Mouse (Mus musculus) heart, embryonic 15.5 days (tissue): ENCODE measurements around the gene Nfkbie. TPM values are rescaled to one million over a fixed set of nuclear protein-coding genes. Genes with fewer than 3 reads are reported as not detected.

Source experiments
- ATAC-seq: fragments of 200-750 bp; cut with Nextera tagmentation; replicated peaks from 2 replicates; pipeline ENCODE4 v1.8.0; 2017; ENCODE audit warnings: low read depth, moderate TSS enrichment; ENCODE audit not compliant: insufficient number of reproducible peaks, insufficient read depth, low FRiP score
- H3K27ac ChIP-seq: fragments of 300-500 bp; sonication (generic); 2 replicates; pipeline ENCODE4 v1.5.1; 2015; ENCODE audit warnings: mild to moderate bottlenecking, inconsistent platforms
- H3K27me3 ChIP-seq: fragments of 300-500 bp; sonication (generic); 2 replicates; pipeline ENCODE4 v1.6.1; 2015; ENCODE audit warnings: inconsistent platforms
- H3K36me3 ChIP-seq: fragments of 300-500 bp; sonication (generic); 2 replicates; pipeline ENCODE4 v1.6.1; 2015; ENCODE audit warnings: mild to moderate bottlenecking, inconsistent platforms
- H3K4me1 ChIP-seq: fragments of 300-500 bp; sonication (generic); replicated peaks from 2 replicates; pipeline ENCODE4 v1.6.1; 2015; ENCODE audit warnings: inconsistent platforms
- H3K4me2 ChIP-seq: fragments of 300-500 bp; sonication (generic); 2 replicates; pipeline ENCODE4 v1.6.1; 2015; ENCODE audit warnings: inconsistent platforms, mild to moderate bottlenecking, moderate library complexity
- H3K4me3 ChIP-seq: fragments of 300-500 bp; sonication (generic); 2 replicates; pipeline ENCODE4 v1.5.1; 2015; ENCODE audit warnings: mild to moderate bottlenecking, inconsistent platforms
- H3K9ac ChIP-seq: fragments of 300-500 bp; sonication (generic); 2 replicates; pipeline ENCODE4 v1.6.1; 2015; ENCODE audit warnings: mild to moderate bottlenecking, inconsistent platforms
- H3K9me3 ChIP-seq: fragments of 300-500 bp; sonication (generic); replicated peaks from 2 replicates; pipeline ENCODE4 v1.6.1; 2016; ENCODE audit warnings: inconsistent platforms
- WGBS: fragments of 180-500 bp; shearing (Covaris S2); methylation state at CpG from one replicate; pipeline ENCODE4 v1.1.7; 2015; ENCODE audit warnings: mixed read lengths; 5-methylcytosine and 5-hydroxymethylcytosine counted together
- polyA plus RNA-seq: library from polyadenylated mRNA; unstranded; fragments of >200 nt; fragmentation: Nextera tagmentation; extraction: Ambion mirVana; gene quantifications from 2 replicates; pipeline ENCODE4 v1.2.1, GENCODE M21; 2015

Gene Nfkbie
- polyA plus RNA-seq, 1 experiment from 2014 or later, result 3.0 TPM

DNA sequence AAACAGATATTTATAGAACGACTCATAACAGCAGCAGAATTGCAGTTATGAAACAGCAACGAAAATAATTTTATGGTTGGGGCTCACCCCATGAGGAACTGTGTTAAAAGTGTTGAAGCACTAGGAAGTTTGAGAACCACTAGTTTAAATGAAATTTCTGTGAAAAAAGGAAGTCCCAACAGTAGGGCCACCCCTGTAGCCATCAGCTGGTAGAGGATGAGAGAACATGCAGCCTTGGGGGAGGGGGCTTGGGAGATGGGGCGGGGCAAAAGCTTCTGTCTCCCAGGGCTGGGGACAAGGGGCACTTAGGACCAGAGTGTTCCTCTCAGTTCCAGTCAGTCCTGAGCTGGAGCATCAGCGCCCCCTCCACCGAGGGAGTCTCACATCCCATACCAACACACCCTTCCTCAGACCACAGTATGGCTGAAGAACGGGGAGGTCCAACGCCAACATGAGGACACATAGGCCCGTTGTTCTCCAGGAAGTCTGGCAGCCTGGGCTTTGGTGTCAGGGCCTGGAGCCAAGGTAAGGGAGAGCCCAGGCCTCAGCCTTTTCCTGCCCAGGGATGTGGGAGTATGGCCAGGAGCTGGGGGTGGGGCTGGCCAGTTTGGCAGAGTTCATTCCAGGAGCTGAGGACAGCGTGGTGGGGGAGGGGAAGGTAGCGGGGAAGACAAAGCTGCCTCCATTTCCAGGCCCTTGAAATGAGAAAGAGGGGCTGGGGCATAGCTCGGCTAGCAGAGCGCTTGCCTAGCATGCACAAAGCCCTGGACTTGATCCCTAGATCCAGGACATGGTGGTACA, 28.8 kb downstream of the Nfkbie start:
- Histone ChIP-seq H3K27ac (peak overlapping the region; percentile 91), H3K4me1 (peaks cover 46% of the 10 kb centered on the region), H3K36me3 (peaks cover 25% of the 10 kb centered on the region), H3K27me3 (no peaks in the 10 kb centered on the region), H3K9me3 (0 out of 2 replicates have a peak, but pooled peaks cover 6% of the 10 kb centered on the region), H3K9ac (no peak overlapping the region), H3K4me3 (no peak overlapping the region), H3K4me2 (peak overlapping the region; percentile 37)
- ATAC-seq, result peak; percentile 65
- WGBS, result 29% methylated on average over 12 of the region's 12 CpGs

DNA sequence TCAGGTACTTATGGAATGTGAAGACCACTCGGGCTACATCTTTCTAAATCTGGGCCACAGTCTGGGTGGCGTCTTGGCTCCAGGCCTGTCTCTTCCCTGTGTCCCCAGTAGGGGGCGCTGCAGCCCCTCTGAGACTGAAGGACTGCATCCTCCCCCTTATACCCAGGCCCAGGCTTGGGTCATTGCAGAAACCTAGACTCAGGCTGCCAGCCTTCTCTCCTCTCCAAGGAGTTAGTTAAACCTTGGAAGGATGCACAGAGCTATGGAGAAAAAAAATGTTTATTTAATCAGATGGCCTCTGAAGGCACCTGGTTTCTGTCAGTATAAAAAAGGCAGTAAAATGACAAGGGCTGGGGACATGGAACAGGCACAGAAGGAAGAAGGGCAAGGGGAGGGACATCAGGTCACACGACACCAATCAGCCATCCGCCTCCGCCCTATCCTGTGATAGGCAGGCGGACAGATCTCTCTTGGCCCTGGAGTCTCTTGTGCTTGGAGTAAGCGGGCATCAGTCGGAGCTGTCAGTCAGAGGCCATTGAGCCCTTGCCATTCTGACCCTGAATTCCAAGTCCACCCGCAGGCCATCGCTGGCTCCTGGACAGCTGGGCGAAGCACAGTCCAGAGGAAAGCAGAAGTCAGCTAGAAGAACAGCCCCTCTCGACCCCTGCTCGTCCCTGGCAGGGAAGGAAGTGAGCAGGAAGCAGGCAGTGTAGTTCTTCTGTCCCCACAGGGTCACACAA, 29.6 kb downstream of the Nfkbie start:
- ATAC-seq, result peak; percentile 85
- H3K4me1 ChIP-seq, result peaks cover 46% of the 10 kb centered on the region
- 18% methylated on average over 14 of the region's 14 CpGs for WGBS
- H3K4me2 ChIP-seq, result peak overlapping the region; percentile 37
- H3K4me3 ChIP-seq, result no peak overlapping the region
- H3K9me3 ChIP-seq, result 0 out of 2 replicates have a peak, but pooled peaks cover 6% of the 10 kb centered on the region
- no peaks in the 10 kb centered on the region for H3K27me3 ChIP-seq
- H3K36me3 ChIP-seq, result peaks cover 33% of the 10 kb centered on the region
- 0 out of 2 replicates have a peak overlapping the region, but pooled peaks have one; percentile 3 for H3K9ac ChIP-seq
- peak overlapping the region; percentile 91 for H3K27ac ChIP-seq

DNA sequence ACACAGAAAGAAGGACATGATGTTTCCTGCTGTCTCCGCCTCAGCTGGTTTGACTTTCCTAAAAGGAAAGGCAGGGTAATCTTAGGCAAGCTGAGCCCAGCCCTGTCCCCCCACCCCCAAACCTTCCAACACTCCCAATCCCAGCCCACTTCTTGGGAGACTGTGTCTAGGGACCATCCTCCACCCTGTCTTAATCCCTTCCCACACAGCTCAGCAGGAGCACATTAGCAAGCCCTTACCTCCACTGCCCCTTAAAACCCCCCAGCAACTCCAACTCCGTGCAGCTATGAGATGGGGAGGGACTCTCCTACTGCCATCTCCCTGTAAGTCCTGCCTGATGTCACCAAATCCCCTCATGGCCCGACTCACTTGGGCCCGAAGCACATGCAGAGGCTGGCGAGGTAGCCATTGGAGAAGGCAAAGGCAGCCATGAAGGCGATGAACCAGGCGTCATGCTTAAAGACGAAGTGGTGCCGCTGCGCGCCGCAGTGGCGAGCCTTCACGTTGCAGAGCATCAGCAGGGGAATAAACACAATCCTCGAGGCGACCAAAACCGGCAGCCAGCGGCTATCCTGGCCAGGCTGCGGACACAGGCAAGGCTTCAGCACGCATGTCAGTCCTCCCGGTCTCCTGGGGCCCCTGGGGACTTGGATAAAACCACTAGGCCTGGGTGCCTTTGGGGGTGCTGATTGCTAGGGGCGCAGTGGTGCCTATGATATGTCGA, 30.4 kb downstream of the Nfkbie start:
- H3K9ac ChIP-seq, result 0 out of 2 replicates have a peak overlapping the region, but pooled peaks have one; percentile 3
- peak overlapping the region; percentile 91 for H3K27ac ChIP-seq
- peaks cover 42% of the 10 kb centered on the region for H3K4me1 ChIP-seq
- H3K4me3 ChIP-seq, result no peak overlapping the region
- H3K4me2 ChIP-seq, result no peak overlapping the region; the same call in 1 of the 2 replicates
- 0 out of 2 replicates have a peak, but pooled peaks cover 6% of the 10 kb centered on the region for H3K9me3 ChIP-seq
- no peaks in the 10 kb centered on the region for H3K27me3 ChIP-seq
- no peak for ATAC-seq
- WGBS, result 65% methylated on average over 23 of the region's 23 CpGs
- peaks cover 33% of the 10 kb centered on the region for H3K36me3 ChIP-seq

DNA sequence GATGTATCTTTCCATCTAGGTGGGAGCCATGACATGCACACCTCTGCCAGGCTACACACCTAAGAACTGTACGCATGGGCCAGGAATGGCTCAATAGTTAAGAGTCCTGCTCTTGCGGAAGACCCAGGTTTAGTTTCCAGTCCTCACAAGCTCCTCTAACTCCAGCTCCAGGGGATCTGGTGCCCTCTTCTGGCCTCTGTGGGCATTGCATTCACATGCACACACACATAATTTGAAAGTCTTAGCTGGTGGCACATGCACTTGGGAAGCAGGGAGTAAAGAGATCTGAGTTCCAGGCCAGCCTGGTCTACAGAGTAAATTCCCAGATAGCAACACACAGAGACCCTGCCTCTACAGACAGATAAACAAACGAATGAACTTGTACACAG, 30.9 kb downstream of the Nfkbie start:
- no peak for ATAC-seq
- no peak overlapping the region for H3K27ac ChIP-seq
- peaks cover 44% of the 10 kb centered on the region for H3K4me1 ChIP-seq
- H3K9me3 ChIP-seq, result 0 out of 2 replicates have a peak, but pooled peaks cover 6% of the 10 kb centered on the region
- no peak overlapping the region for H3K9ac ChIP-seq
- no peaks in the 10 kb centered on the region for H3K27me3 ChIP-seq
- H3K4me2 ChIP-seq, result no peak overlapping the region
- H3K36me3 ChIP-seq, result peaks cover 33% of the 10 kb centered on the region
- H3K4me3 ChIP-seq, result no peak overlapping the region
- 98% methylated on average over 3 of the region's 3 CpGs for whole genome bisulfite sequencing

DNA sequence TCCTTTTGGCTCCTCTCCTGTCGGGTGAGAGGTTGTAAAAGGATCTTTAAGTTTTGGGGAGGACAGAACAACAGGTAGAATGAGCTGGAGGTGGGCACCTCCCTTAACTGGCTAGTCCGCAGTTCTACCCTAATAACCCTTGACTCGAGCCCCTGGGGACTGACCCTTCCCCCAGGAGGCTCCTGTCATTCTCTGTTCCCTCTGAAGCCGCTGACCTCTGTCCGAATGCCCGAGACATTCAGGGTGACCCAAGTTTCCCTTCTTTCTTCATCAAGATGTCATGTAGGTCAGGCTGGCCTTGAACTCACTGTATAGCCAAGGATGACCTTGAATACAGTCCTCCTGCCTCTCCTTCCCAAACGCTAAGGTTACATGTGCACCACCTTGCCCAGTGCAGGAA, 32.9 kb downstream of the Nfkbie start:
- WGBS, result 84% methylated on average over 7 of the region's 7 CpGs
- Histone ChIP-seq H3K4me1 (peaks cover 54% of the 10 kb centered on the region), H3K27ac (no peak overlapping the region), H3K4me2 (no peak overlapping the region), H3K9me3 (0 out of 2 replicates have a peak, but pooled peaks cover 6% of the 10 kb centered on the region), H3K27me3 (no peaks in the 10 kb centered on the region), H3K36me3 (peaks cover 33% of the 10 kb centered on the region), H3K4me3 (no peak overlapping the region), H3K9ac (no peak overlapping the region)
- no peak for ATAC-seq

DNA sequence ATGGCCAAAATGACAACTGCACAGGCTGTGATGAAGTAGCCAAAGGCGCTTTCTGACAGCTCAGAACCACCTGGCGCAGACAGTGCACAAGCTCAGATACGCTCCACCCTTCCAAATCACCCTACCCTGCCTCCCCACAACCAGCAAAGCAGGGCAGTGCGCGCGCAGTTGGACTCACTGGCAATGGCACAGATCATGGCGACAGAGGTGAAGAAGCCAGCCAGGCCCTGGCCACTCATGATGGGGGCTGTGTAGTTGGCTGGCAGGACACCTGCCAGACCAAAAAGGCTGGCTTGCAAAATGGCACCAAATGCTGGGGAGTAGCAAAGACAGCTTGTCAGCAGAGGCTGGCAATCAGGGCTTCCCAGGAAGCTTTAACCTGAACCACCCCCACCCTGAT, 33.7 kb downstream of the Nfkbie start:
- WGBS, result 97% methylated on average over 7 of the region's 7 CpGs
- Histone ChIP-seq H3K9me3 (0 out of 2 replicates have a peak, but pooled peaks cover 6% of the 10 kb centered on the region), H3K27ac (no peak overlapping the region), H3K4me3 (no peak overlapping the region), H3K27me3 (no peaks in the 10 kb centered on the region; the same call in 1 of the 2 replicates), H3K36me3 (peaks cover 33% of the 10 kb centered on the region), H3K4me1 (peaks cover 56% of the 10 kb centered on the region), H3K9ac (no peak overlapping the region), H3K4me2 (no peak overlapping the region)
- ATAC-seq, result no peak

GRCm38 (mm10) chr17:45589844-45590243, 34.3 kb downstream of the Nfkbie start:
- H3K9ac ChIP-seq, result no peak overlapping the region
- H3K27me3 ChIP-seq, result no peaks in the 10 kb centered on the region; the same call in 1 of the 2 replicates
- ATAC-seq, result no peak
- H3K4me3 ChIP-seq, result no peak overlapping the region
- H3K36me3 ChIP-seq, result peaks cover 33% of the 10 kb centered on the region
- H3K4me1 ChIP-seq, result peaks cover 56% of the 10 kb centered on the region
- 0 out of 2 replicates have a peak, but pooled peaks cover 6% of the 10 kb centered on the region for H3K9me3 ChIP-seq
- no peak overlapping the region for H3K4me2 ChIP-seq
- WGBS, result 92% methylated on average over 8 of the region's 8 CpGs
- H3K27ac ChIP-seq, result no peak overlapping the region

DNA sequence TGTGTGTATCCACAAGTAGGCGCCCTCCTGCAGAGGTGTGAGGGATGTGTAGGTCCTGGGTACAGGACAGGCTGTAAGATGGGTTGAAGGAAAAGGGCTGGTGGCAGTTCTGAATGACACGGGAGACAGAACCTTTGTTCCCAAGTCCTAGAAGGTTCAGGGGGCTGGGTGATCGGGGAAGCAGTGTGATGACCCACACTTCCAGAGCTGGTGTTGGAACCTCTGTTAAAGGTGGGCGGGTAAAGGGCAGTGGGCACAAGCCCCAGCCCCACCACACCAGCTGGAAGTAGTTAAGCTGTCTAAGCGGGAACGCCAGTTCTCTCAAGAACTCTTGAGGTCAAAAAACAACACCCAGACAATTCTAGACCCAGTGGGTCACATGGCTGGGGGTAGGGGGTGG, 34.9 kb downstream of the Nfkbie start:
- Histone ChIP-seq H3K4me2 (no peak overlapping the region), H3K27me3 (no peaks in the 10 kb centered on the region; the same call in 1 of the 2 replicates), H3K9me3 (0 out of 2 replicates have a peak, but pooled peaks cover 6% of the 10 kb centered on the region), H3K4me3 (no peak overlapping the region), H3K9ac (no peak overlapping the region), H3K4me1 (peaks cover 56% of the 10 kb centered on the region), H3K27ac (no peak overlapping the region), H3K36me3 (peaks cover 33% of the 10 kb centered on the region)
- WGBS, result 72% methylated on average over 6 of the region's 6 CpGs
- ATAC-seq, result no peak

DNA sequence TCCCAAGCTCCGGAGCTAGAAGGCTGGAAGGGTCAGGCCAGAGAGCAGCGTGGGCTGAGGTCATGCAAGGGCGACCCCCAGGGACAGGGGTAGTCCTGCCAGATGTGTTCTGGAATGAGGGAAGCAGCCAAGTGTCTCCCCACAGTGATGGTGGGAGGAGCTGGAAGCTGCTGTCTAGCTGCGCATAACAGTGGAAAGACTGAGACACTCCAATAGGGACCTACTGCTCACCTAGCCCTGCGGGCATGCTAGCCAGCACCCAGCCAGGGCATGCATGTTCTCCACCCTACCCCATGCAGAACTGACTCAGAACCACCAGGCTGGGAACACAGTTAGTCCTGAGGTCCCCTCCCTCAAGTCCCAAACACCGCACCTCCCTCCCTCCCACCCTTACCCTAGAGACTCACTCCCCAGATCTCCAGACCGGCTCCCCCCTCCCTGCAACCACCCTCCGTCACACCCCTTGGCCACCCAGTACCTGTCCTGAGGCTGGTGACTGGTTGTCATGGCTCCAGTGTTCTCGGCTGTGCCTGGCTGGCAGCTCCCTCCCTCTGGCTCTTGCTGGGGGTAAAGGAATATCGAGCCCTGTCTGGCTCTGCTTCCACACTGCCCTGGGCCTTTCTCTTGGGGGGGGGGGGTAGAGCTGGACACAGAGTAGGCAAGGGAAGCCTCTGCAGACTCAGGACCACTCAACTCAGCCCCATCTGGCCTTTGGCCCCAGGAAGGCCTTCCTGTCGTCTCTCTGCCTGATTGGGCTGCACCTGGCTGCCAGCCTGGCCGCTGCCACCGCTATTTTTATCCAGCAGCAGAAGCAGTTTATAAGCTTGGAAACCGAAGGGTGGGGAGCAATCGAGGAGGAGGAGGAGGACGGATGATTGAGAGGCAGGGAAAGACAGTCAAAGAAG, 36.5 kb downstream of the Nfkbie start:
- 0 out of 2 replicates have a peak, but pooled peaks cover under 1% of the 10 kb centered on the region for H3K9me3 ChIP-seq
- peaks cover 61% of the 10 kb centered on the region for H3K4me1 ChIP-seq
- peak overlapping the region; percentile 85 for H3K9ac ChIP-seq
- H3K4me2 ChIP-seq, result peak overlapping the region; percentile 99
- H3K27me3 ChIP-seq, result no peaks in the 10 kb centered on the region; the same call in 1 of the 2 replicates
- H3K4me3 ChIP-seq, result peak overlapping the region; percentile 76
- ATAC-seq, result no peak
- WGBS, result 39% methylated on average over 16 of the region's 16 CpGs
- H3K27ac ChIP-seq, result peak overlapping the region; percentile 84
- H3K36me3 ChIP-seq, result peaks cover 27% of the 10 kb centered on the region
